Mouse (Mus musculus) cerebellum, postnatal 25 days (tissue): Measurements from ENCODE around the gene Cpne4.

Experiments
- DNase-seq, 2 experiments: peaks; one replicate each; pipeline ENCODE4 v3.0.0; 2021; ENCODE audit warnings: mixed read lengths in 2 of 2

Gene Cpne4

GRCm38 (mm10) chr9:104693145-104693544 lies 146.1 kb downstream of the Cpne4 start:
- DNase-seq, result peak; percentile 68 to 85

- peak; percentile 47 to 56 for DNase-seq
Observed at GRCm38 (mm10) chr9:104710831-104711230, 163.7 kb downstream of the Cpne4 start.

DNA sequence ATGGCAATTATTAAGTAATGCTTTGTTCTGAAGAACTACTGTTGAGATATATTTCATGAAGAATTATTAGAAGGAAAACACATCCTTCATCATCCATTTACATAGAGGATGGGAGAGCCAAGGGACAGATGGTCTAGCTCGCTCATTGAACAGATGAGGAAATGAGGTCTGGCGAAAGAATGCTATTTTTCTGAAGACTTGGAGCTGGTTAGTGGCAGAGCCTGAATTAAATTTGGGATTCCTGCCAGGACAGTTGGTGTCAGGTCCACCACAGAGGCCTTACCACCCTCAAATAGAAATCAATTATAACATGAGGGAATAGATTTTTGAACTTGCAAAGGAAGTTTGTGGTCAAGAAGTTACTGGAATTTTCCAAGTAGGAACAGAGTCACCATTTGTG lies 178.2 kb downstream of the Cpne4 start:
- DNase-seq, result peak; percentile 29 to 62

GRCm38 (mm10) chr9:104742661-104743380 lies 195.7 kb downstream of the Cpne4 start:
- DNase-seq, result no peak

GRCm38 (mm10) chr9:104755519-104755918 lies 208.4 kb downstream of the Cpne4 start:
- no peak for DNase-seq

DNA sequence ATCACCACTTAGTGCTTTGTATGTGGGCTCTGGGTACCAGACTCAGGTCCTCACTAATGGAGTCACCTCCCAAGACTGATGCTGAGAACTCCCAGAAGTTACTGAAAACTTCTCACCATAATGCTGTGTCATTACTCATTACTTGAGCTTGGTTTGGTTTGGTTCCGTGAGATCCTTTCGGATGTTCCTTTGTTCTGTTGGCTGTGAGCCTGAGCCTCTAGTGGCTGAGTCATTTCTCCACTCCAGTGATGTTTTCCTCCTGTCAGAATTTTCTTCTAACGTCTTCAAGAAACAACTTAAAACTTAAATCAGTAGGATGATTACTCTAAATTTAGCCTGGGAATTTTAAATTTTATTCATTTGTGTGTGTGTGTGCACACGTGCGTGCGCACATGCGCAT lies 212.9 kb downstream of the Cpne4 start:
- DNase-seq, result no peak

DNA sequence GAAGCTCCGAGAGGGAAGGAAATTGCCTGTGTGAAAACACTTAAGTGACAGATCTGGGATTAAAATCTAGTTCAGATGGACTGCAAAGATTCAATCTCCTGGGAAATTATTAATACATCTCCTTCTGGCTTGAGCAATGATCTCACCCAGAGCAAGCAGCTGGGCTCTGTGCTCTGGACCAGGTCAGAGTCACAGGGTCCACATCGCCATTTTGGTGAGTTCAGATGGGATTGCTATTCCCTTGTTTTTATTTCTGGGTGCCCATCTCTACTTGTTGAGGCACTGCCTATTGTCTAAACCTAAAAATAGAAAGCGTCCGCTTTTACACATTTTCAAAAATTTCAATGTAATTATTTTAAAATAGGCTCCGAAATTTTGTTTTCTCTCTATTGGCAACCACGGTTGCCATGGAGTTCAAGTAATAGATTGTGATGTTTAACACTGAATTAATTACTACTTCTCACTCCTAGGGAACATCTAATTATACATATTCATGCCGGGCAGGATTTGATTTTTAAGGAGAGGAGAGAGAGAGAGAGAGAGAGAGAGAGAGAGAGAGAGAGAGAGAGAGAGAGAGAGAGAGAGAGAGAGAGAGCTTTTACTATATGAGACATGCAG lies 229.2 kb downstream of the Cpne4 start:
- no peak for DNase-seq

- no peak for DNase-seq
Observed at GRCm38 (mm10) chr9:104777135-104777534, 230.0 kb downstream of the Cpne4 start.

DNA sequence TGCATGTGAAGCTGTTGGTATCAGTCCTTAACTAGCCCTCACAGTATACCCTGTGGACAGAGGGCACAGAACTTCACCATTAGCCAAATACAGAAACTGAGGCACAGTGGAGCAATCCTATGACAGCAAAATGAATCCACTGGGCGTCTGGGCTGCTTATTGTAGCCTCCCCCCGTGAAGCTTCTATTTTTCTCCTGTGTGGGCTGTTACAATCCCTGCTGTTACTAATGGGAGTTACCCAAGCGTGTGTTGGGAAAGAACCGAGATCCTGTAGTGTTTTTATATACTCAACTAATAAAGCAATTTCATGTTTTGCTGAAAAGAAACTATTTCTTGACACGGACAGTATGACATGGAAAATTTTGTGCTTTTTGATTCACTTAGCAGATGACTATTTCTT lies 230.7 kb downstream of the Cpne4 start:
- DNase-seq, result no peak

GRCm38 (mm10) chr9:104796601-104797000 lies 249.5 kb downstream of the Cpne4 start:
- no peak for DNase-seq

DNA sequence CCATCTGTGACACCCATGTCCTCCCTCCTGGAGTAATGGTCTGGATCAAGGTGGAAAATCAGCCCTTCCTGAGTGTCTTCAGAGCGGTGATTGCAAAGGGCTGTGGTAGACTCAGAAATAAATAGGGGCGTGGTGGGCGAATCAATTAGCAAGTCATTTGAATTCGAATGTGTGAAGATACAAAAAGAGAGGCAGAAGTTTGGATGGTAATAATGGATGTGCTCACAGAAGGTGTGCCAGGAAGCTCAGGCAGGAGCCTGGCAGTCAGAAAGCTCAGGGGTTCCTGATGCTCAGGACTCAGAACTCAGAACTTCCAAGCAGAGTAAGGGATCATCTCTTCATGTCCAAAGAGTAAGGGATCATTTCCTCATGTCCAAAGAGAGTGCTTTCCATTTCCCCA lies 257.7 kb downstream of the Cpne4 start:
- no peak for DNase-seq

- no peak for DNase-seq
Observed at GRCm38 (mm10) chr9:104814681-104815080, 267.6 kb downstream of the Cpne4 start.

DNA sequence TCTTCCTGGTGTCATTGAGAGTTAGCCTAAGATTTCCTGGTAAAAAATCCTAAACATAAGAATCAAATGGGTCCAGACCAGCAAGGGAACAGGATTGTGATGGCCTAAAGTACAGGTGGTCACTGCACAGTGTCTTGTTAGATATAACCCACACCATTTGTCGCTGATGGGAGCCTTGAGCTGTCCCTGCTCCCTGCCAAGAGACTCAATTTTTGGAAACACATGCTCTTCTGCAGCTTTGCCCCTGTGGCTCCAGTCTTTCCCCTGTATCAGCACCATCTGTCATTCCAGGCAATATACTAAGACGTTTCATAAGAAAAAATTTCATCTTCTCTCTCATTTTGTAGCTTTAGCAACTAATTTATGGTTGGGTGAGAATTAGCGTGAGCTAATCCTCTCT lies 281.6 kb downstream of the Cpne4 start:
- DNase-seq, result peak; percentile 16 to 32

- DNase-seq, result no peak
Observed at GRCm38 (mm10) chr9:104832934-104833539, 286.0 kb downstream of the Cpne4 start.

- no peak for DNase-seq
Observed at GRCm38 (mm10) chr9:104837931-104838330, 290.8 kb downstream of the Cpne4 start.

- DNase-seq, result no peak
Observed at GRCm38 (mm10) chr9:104841278-104841677, 294.2 kb downstream of the Cpne4 start.

DNA sequence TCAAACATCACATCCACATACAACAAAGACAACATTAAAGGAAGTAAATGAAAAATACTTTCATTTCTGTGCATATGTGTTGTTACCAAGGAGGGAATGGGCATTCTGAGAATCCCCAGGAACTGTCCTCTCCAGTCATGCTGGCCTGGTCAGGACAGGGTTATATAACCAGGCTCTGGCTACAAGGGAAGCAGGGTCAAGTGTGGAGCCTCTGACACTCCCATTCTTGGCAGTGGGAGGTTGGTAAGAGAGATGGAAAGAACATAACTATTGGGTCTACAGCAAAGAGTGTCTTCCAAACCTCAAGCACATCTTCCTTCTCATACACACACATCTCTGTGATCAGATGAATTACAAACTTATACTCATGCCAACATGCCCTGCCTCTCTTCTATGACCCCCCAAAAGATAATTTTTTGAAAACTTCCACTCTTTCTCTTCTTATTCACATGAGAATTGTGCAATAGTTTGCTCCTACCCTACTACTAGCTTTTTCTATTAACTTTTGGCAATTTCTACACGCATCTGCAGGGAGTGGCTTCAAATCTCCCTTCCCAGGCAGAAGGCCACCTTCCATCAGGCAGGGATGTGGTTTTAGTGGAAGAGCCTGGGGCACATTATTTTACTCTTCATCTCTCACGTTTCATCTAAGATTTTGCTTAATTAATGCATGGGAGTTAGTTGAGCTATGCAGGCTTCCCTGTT lies 298.3 kb downstream of the Cpne4 start:
- no peak for DNase-seq

- DNase-seq, result no peak
Observed at GRCm38 (mm10) chr9:104853701-104854100, 306.6 kb downstream of the Cpne4 start.

DNA sequence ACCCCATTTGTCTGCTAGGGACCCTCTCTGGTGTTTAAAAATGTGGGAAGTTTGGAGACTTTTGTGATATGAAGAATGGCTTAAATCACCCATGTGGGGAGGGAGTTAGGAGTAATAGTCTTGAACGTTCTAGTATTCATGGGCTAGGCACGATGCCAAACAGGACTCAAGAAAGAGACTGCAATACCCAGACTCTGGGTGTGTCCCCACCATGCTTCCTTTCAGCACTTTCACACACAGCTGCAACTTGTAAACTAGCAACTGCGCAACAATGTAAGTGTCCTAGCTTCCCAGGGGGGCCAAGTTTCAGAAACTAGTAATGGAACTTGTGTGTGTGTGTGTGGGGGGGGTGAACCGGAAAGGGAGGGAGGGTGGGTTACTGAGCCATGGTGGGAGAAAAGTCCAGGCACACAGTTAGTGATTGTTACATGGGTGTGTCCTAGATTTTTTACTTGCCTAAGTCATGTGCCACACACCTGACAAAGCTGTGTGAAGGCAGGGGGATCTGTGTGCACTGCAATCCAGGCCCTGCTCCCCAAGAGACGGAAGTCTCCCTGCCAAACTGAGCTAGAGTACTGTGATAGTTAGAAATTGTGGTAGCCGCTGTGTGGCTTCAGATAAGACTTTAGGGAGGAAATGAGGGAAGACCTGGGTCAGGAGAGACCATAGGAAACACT lies 307.3 kb downstream of the Cpne4 start:
- no peak for DNase-seq

DNA sequence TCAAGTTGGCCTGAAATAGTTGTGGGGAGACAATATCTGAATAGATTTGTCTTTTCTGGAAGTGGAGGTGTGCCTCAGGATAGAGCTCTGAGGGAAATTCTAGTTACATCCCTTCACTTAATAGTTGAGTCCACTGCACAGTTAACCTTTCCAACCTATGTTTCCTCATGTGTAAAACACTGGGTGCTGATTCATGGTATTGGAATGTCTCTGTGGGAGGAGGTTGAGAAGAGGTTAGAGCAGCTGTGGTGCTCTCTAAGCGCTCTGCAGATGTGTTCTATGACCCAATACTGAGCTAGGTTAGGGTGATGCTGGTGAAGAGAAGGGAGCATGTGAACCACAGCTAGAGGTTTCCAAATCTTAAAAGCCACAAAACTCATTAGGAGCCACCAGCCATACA lies 318.7 kb downstream of the Cpne4 start:
- no peak for DNase-seq

DNA sequence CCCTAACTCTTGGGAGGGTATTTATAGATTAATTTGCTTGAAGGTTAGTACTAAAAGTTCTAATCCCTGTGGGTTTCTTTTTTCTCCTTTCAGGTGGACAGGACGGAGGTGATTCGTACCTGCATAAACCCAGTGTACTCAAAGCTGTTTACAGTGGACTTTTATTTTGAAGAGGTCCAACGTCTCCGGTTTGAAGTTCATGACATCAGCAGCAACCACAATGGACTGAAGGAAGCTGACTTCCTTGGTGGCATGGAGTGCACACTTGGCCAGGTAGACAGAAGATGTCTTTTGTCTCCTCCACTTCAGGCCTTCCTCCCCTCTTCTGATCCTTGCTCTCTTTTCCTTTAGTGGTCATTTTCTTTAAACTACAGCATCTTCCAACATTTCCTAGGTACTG lies 325.5 kb downstream of the Cpne4 start:
- no peak for DNase-seq

DNA sequence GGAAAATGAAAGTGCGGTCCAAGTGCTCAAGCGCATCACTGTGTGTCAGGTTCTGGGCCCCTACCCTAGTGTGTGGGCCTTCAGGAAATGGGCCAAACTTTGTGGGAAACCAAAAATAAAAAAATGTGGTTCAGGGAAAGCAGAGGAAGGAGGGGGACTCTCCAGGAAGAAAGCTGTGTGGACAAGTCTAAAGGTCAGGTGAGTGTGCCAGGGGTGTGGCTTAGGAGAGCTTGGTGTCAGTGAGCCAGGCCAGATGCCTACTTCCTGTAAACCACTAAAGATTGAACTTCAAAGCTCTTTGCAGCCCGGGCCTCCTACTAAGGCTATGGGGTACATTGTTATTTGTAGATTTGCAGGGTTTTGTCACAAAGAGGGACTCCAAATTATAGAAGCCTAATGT lies 327.1 kb downstream of the Cpne4 start:
- no peak for DNase-seq

DNA sequence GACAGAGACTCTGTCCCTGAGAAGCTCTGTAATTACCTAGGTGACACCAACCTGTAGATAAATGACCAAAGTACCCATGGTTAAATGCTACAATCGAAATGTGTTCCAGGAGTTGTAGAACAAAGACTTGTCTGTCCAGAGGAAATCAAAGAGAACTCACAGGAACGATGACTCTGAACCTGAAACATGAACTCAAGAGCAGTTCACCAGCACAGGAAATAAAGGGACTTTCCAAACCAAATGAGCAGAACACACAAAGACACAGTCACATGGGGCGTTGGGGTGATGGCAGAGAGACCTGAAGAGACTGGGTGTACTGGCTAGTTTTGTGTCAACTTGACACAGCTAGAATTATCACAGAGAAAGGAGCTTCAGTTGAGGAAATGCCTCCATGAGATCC lies 329.9 kb downstream of the Cpne4 start:
- DNase-seq, result no peak
